Mouse (Mus musculus) ES-E14 (cell line): ENCODE measurements around the gene Isca2. TPM values are rescaled to one million over a fixed set of nuclear protein-coding genes. Genes with fewer than 3 reads are reported as not detected.
A peak's percentile ranks its signal among the peaks of the same experiment; 100 is the strongest.

Source experiments
- DNase-seq: peaks from one replicate; pipeline ENCODE4 v3.0.0-alpha.2; 2013; ENCODE audit warnings: low read depth, low spot score
- H3K27ac ChIP-seq: 2 replicates; pipeline ENCODE4 v1.5.1; 2012; ENCODE audit warnings: low read depth, mild to moderate bottlenecking, low read length, moderate library complexity, mixed read lengths; ENCODE audit not compliant: poor library complexity, insufficient read depth, severe bottlenecking
- H3K36me3 ChIP-seq: 2 replicates; pipeline ENCODE4 v1.6.1; 2012; ENCODE audit warnings: mild to moderate bottlenecking, low read length, moderate library complexity, mixed read lengths; ENCODE audit not compliant: control insufficient read depth, poor library complexity, insufficient read depth, severe bottlenecking
- H3K4me1 ChIP-seq, 2 experiments: fragments of 150-350 bp in 1 of 2; sonication (generic) in 1 of 2; 2 replicates each; pipeline ENCODE4 v1.6.1; 2012; ENCODE audit warnings: low read length in 2 of 2, mild to moderate bottlenecking in 1 of 2, mixed read lengths in 1 of 2; ENCODE audit not compliant: control insufficient read depth in 2 of 2, insufficient read depth in 2 of 2, poor library complexity in 1 of 2
- H3K4me3 ChIP-seq, 2 experiments: fragments of 150-350 bp in 1 of 2; sonication (generic) in 1 of 2; 2 replicates each; pipeline ENCODE4 v1.5.1; 2012; ENCODE audit warnings: low read length in 2 of 2, low read depth in 1 of 2, mild to moderate bottlenecking in 1 of 2, mixed read lengths in 1 of 2; ENCODE audit not compliant: insufficient read depth in 1 of 2, poor library complexity in 1 of 2, severe bottlenecking in 1 of 2
- H3K9ac ChIP-seq: 2 replicates; pipeline ENCODE4 v1.6.1; 2012; ENCODE audit warnings: low read depth, mild to moderate bottlenecking, low read length, mixed read lengths; ENCODE audit not compliant: poor library complexity, insufficient read depth, severe bottlenecking
- H3K9me3 ChIP-seq: fragments of 150-350 bp; sonication (generic); 2 replicates; pipeline ENCODE4 v1.6.1; 2012; ENCODE audit warnings: low read depth, mild to moderate bottlenecking, low read length; ENCODE audit not compliant: control insufficient read depth, insufficient read depth
- CHD2 ChIP-seq: IDR thresholded peaks from 2 replicates; pipeline ENCODE4 v1.6.1; 2014; ENCODE audit warnings: mild to moderate bottlenecking, low read depth, low read length, inconsistent platforms
- HCFC1 ChIP-seq: IDR thresholded peaks from 2 replicates; pipeline ENCODE4 v1.6.1; 2012; ENCODE audit warnings: low read length, inconsistent platforms, borderline replicate concordance; ENCODE audit not compliant: insufficient read depth
- MAFK ChIP-seq: IDR thresholded peaks from 2 replicates; pipeline ENCODE4 v1.6.1; 2014; ENCODE audit warnings: mild to moderate bottlenecking, low read depth, low read length, inconsistent platforms; ENCODE audit not compliant: insufficient read depth
- ZC3H11A ChIP-seq: IDR thresholded peaks from 2 replicates; pipeline ENCODE4 v1.6.1; 2012; ENCODE audit warnings: low read depth, mild to moderate bottlenecking, inconsistent platforms, low read length, borderline replicate concordance
- ZNF384 ChIP-seq: IDR thresholded peaks from 2 replicates; pipeline ENCODE4 v1.6.1; 2012; ENCODE audit warnings: low read depth, low read length, inconsistent platforms
- in situ Hi-C, 2 experiments: fragments of 600-800 bp; cut with MboI; formaldehyde crosslinking; loops; one replicate each; pipeline ENCODE4 v1.15.1; 2025; ENCODE audit warnings: low sequenced_read_pairs in 2 of 2, inconsistent platforms in 1 of 2; ENCODE audit not compliant: unreplicated experiment in 2 of 2
- total RNA-seq: library from RNA; depleted of rRNA; stranded (reverse); fragments of 300-350 nt; gene quantifications from 2 replicates; pipeline ENCODE4 v1.2.3, GENCODE M21; 2012

The Isca2 gene
- total RNA-seq, 1 experiment, result 36.5 TPM

DNA sequence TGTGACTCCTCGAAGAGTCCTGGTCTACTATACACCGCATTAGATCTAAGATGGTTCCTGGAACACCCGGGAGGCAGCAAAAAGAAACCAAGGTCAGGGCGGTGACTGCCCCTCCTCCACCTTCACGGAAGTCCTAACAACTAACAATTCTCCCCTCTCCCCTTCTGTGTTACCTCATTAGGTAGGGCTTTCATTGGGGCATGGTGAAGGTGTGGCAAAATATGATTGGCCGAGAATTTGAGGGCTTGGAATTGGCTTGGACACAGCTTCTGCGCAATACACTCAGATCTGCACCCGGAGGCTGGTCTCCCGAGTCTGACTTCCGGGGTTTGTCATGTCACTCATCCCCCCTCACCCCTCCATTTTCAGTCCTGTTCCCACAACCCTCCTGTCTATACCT lies 44.6 kb upstream of the Isca2 start:
- in situ Hi-C loops, result no loop called here

DNA sequence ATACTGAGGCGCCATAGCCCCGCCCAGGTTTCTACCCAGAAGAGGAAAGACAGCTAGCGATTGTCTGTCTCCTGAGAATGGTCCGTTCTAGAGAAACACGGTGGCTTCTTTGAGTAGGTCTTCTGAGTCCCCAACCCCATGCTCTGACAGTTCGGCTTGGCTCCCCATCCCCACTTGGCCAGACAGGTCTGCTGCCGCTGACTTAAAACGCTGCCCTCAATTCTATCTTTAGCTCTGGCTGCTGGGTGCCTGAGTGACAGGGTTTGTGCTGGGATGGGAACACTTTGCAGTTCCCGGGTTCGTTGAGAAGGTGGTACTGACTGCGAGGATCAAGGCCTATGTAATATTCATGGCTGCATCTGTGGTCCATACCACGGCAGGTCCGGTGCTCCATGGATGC lies 39.7 kb upstream of the Isca2 start:
- H3K4me3 ChIP-seq, result no peak overlapping the region
- H3K36me3 ChIP-seq, result no peaks in the 10 kb centered on the region
- TF ChIP-seq ZNF384, result no peak
- TF ChIP-seq CHD2, result no peak
- TF ChIP-seq HCFC1, result no peak
- DNase-seq, result no peak
- no peak overlapping the region for H3K27ac ChIP-seq
- H3K4me1 ChIP-seq, result peaks cover 0 to 7% of the 10 kb centered on the region in 2 experiments; a peak in 2 of 4 replicates
- in situ Hi-C loops, result no loop called here
- no peaks in the 10 kb centered on the region for H3K9me3 ChIP-seq
- no peak overlapping the region for H3K9ac ChIP-seq

More for the DNA sequence above, 44.6 kb upstream of the Isca2 start:
- Histone ChIP-seq H3K4me3 (peak overlapping the region in 1 of 2 experiments; percentile 46; a peak in 2 of 4 replicates), H3K36me3 (no peaks in the 10 kb centered on the region), H3K9me3 (no peaks in the 10 kb centered on the region), H3K27ac (peak overlapping the region; percentile 61), H3K4me1 (peaks cover 0 to 15% of the 10 kb centered on the region in 2 experiments; a peak in 2 of 4 replicates), H3K9ac (peak overlapping the region; percentile 51; the same call in 1 of the 2 replicates)
- peak; percentile 24 for DNase-seq
- TF ChIP-seq ZNF384 (no peak), MAFK (no peak)

DNA sequence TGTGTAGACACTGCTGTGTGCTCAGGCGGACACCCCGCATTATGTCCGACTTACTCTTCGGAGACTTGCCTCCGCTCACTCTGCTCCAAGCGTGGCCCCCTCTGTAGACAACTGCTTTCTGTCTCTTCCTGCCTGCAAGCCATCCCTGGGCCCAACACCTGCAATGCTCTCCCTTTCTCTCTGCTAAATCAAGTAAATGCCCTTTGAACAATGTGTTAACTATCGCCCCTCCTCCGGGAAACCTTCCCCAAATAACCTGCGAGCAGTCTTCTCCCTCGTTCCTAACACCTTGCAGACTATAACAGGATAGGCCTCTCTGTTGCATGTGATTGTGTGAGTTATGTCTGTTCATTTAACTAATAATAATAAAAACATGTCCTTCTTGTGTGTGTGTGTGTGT lies 29.6 kb upstream of the Isca2 start:
- Histone ChIP-seq H3K36me3 (no peaks in the 10 kb centered on the region), H3K27ac (no peak overlapping the region), H3K9me3 (no peaks in the 10 kb centered on the region), H3K4me1 (peaks cover 0 to 3% of the 10 kb centered on the region in 2 experiments; a peak in 1 of 4 replicates), H3K4me3 (no peak overlapping the region), H3K9ac (no peak overlapping the region)
- no peak for DNase-seq
- TF ChIP-seq HCFC1 (no peak), MAFK (no peak), CHD2 (no peak), ZNF384 (no peak)
- in situ Hi-C loops, result no loop called here

DNA sequence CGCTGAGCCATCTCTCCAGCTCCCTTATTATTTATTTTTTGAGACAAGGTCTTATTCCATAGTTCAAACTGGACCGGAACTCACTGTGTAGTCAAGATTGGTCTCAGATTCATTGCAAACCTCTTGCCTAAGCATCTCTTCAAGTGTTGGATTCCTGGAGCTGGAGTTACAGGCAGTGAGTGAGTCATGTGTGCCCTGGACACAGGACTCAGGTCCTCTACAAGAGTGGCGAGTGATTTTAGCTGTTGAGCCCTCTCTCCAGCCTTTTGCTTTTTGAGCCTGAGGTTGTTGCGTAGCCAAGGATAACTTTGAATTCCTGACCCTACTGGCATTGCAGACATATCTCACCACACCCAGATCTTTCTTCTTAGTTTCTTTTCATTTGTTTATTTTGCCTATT lies 27.4 kb upstream of the Isca2 start:
- TF ChIP-seq ZC3H11A (no peak), HCFC1 (no peak), CHD2 (no peak), MAFK (no peak), ZNF384 (no peak)
- H3K9me3 ChIP-seq, result no peaks in the 10 kb centered on the region
- peaks cover 0 to 3% of the 10 kb centered on the region in 2 experiments; a peak in 1 of 4 replicates for H3K4me1 ChIP-seq
- no peaks in the 10 kb centered on the region for H3K36me3 ChIP-seq
- in situ Hi-C loops, result no loop called here
- H3K4me3 ChIP-seq, result no peak overlapping the region
- no peak overlapping the region for H3K27ac ChIP-seq
- no peak for DNase-seq
- H3K9ac ChIP-seq, result no peak overlapping the region

DNA sequence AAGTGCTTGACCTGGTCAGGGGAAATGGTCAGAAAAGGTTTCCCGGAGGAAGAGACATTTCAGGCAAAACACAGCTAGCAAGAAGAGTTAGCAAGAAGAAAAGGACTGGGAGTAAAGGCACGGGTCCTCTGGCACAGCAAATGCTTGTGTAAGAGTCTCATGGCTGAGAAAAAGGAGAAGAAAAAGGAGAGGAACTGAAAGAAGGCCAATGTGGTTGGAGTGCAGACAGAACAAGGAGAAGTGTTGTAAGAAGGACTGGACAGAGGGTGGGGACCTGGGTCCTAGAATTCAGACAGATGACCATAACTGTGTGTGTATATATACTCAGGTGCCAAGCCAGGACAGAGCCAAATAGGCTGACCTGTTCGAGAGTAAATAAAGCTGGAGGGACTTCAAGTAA lies 24.9 kb upstream of the Isca2 start:
- Histone ChIP-seq H3K4me3 (no peak overlapping the region), H3K9ac (no peak overlapping the region), H3K27ac (no peak overlapping the region), H3K36me3 (no peaks in the 10 kb centered on the region), H3K9me3 (no peaks in the 10 kb centered on the region), H3K4me1 (peaks cover 0 to 3% of the 10 kb centered on the region in 2 experiments; a peak in 1 of 4 replicates)
- no peak for DNase-seq
- in situ Hi-C loops, result no loop called here
- TF ChIP-seq CHD2 (no peak), ZC3H11A (no peak), HCFC1 (no peak), MAFK (no peak), ZNF384 (no peak)
